Mouse (Mus musculus) skeletal muscle tissue, adult 2 months (tissue): ENCODE data around the gene Zfp689.
"Not testable (repeated sequence)": the region's sequence is repeated elsewhere in the genome, so short reads cannot be mapped to it uniquely, and the experiment has no call there.

Experiments
- DNase-seq: peaks from one replicate; pipeline ENCODE4 v3.0.0-alpha.2; 2012; ENCODE audit warnings: low read depth, low spot score

Gene Zfp689

GRCm38 (mm10) chr7:127470743-127471645 is 22.0 kb upstream of the Zfp689 start:
- peak; percentile 96 for DNase-seq

GRCm38 (mm10) chr7:127470011-127470715 is 21.2 kb upstream of the Zfp689 start:
- DNase-seq = no peak

- DNase-seq = no peak
Observed at GRCm38 (mm10) chr7:127466606-127467005, 17.6 kb upstream of the Zfp689 start.

- not testable (repeated sequence) for DNase-seq
Observed at GRCm38 (mm10) chr7:127465670-127466069, 16.7 kb upstream of the Zfp689 start.

- DNase-seq = no peak
Observed at GRCm38 (mm10) chr7:127465191-127465590, 16.2 kb upstream of the Zfp689 start.

GRCm38 (mm10) chr7:127459311-127459710 is 10.4 kb upstream of the Zfp689 start, which contains the start of gene Prr14:
Prr14 (plus strand) TSS chr7:127459611.
- not testable (repeated sequence) for DNase-seq

- not testable (repeated sequence) for DNase-seq
Observed at GRCm38 (mm10) chr7:127458371-127459122, 9.6 kb upstream of the Zfp689 start.

GRCm38 (mm10) chr7:127454905-127455304 is 5.9 kb upstream of the Zfp689 start:
- no peak for DNase-seq

GRCm38 (mm10) chr7:127453056-127453455 is 4.1 kb upstream of the Zfp689 start:
- no peak for DNase-seq

- no peak for DNase-seq
Observed at GRCm38 (mm10) chr7:127449966-127450365, 1.0 kb upstream of the Zfp689 start.

GRCm38 (mm10) chr7:127443976-127444375 is 5.0 kb downstream of the Zfp689 start:
- no peak for DNase-seq

GRCm38 (mm10) chr7:127437724-127438123 is 11.2 kb downstream of the Zfp689 start:
- DNase-seq = no peak

- DNase-seq = no peak
Observed at GRCm38 (mm10) chr7:127435206-127435605, 13.8 kb downstream of the Zfp689 start.

- no peak for DNase-seq
Observed at GRCm38 (mm10) chr7:127426354-127426753, 22.6 kb downstream of the Zfp689 start.

- DNase-seq = no peak
Observed at GRCm38 (mm10) chr7:127425911-127426310, 23.0 kb downstream of the Zfp689 start.

- DNase-seq = no peak
Observed at GRCm38 (mm10) chr7:127425291-127425690, 23.7 kb downstream of the Zfp689 start.

GRCm38 (mm10) chr7:127422247-127422646 is 26.7 kb downstream of the Zfp689 start:
- peak; percentile 10 for DNase-seq

GRCm38 (mm10) chr7:127421388-127422191 is 27.4 kb downstream of the Zfp689 start, which contains the start of gene Zfp688:
Zfp688 (minus strand) TSS chr7:127422068.
- peak; percentile 79 for DNase-seq

GRCm38 (mm10) chr7:127411418-127411817 is 37.5 kb downstream of the Zfp689 start:
- no peak for DNase-seq

GRCm38 (mm10) chr7:127406002-127406987 is 42.7 kb downstream of the Zfp689 start, which contains the start of gene Zfp764:
Zfp764 (minus strand) TSS chr7:127406822.
- DNase-seq = peak; percentile 73
